Mouse (Mus musculus) heart, adult 2 months (tissue): Measurements from ENCODE around the gene Acad10. TPM values are rescaled to one million over a fixed set of nuclear protein-coding genes. Genes with fewer than 3 reads are reported as not detected.
"Not testable (repeated sequence)": the region's sequence is repeated elsewhere in the genome, so short reads cannot be mapped to it uniquely, and the experiment has no call there.

Experiments used
- DNase-seq, 2 experiments: peaks; one replicate each; pipeline ENCODE4 v3.0.0; 2021
- H3K27ac ChIP-seq: fragments of 200-600 bp; 2 replicates; pipeline ENCODE4 v1.8.1; 2022
- H3K27me3 ChIP-seq: fragments of 200-500 bp; 2 replicates; pipeline ENCODE4 v1.6.1; 2012; ENCODE audit warnings: mild to moderate bottlenecking, low read length, inconsistent platforms, mixed read lengths; ENCODE audit not compliant: control insufficient read depth, insufficient read depth
- H3K36me3 ChIP-seq: fragments of 200-500 bp; 2 replicates; pipeline ENCODE4 v1.6.1; 2012; ENCODE audit warnings: low read length, inconsistent platforms; ENCODE audit not compliant: control insufficient read depth, insufficient read depth
- H3K4me1 ChIP-seq: fragments of 200-500 bp; 2 replicates; pipeline ENCODE4 v1.6.1; 2011; ENCODE audit warnings: low read length; ENCODE audit not compliant: control insufficient read depth, insufficient read depth
- H3K4me3 ChIP-seq: fragments of 200-600 bp; 2 replicates; pipeline ENCODE4 v1.8.1; 2022
- H3K79me2 ChIP-seq: fragments of 200-500 bp; replicated peaks from 2 replicates; pipeline ENCODE4 v1.6.1; 2012; ENCODE audit warnings: mild to moderate bottlenecking, inconsistent platforms, low read length, moderate library complexity, mixed read lengths; ENCODE audit not compliant: control insufficient read depth, insufficient read depth
- H3K9ac ChIP-seq: fragments of 200-500 bp; 2 replicates; pipeline ENCODE4 v1.6.1; 2012; ENCODE audit warnings: low read depth, mild to moderate bottlenecking, control low read depth, inconsistent platforms, low read length, mixed read lengths
- CTCF ChIP-seq: fragments of 200-600 bp; IDR thresholded peaks from 2 replicates; pipeline ENCODE4 v1.8.1; 2022; ENCODE audit warnings: antibody characterized with exemption, mild to moderate bottlenecking, moderate library complexity
- EP300 ChIP-seq: fragments of 200-500 bp; IDR thresholded peaks from 2 replicates; pipeline ENCODE4 v1.6.1; 2011; ENCODE audit warnings: low read depth, low read length, control low read depth; ENCODE audit not compliant: insufficient read depth
- POLR2A ChIP-seq: fragments of 200-500 bp; IDR thresholded peaks from 2 replicates; pipeline ENCODE4 v1.6.1; 2011; ENCODE audit warnings: mild to moderate bottlenecking, low read depth, low read length, control low read depth; ENCODE audit not compliant: insufficient read depth
- WGBS: fragments of 180-500 bp; shearing (Covaris S2); methylation state at CpG from one replicate; pipeline ENCODE4 v1.1.7; 2018; 5-methylcytosine and 5-hydroxymethylcytosine counted together
- intact Hi-C: fragments of 180-260 bp; cut with DNase I; formaldehyde crosslinking; loops from one replicate; pipeline ENCODE4 v1.15.1; 2025
- polyA plus RNA-seq: library from polyadenylated mRNA; depleted of rRNA; stranded (reverse); fragments of >200 nt; gene quantifications from 2 replicates; pipeline ENCODE4 v1.2.3, GENCODE M21; 2012
- total RNA-seq, 2 experiments: library from RNA; stranded (reverse); gene quantifications; 2 replicates each; pipeline ENCODE4 v1.2.3; 2021

Acad10 gene
- total and polyA plus RNA-seq, 3 experiments = 5.2 to 24.7 (median 24.1) TPM

DNA sequence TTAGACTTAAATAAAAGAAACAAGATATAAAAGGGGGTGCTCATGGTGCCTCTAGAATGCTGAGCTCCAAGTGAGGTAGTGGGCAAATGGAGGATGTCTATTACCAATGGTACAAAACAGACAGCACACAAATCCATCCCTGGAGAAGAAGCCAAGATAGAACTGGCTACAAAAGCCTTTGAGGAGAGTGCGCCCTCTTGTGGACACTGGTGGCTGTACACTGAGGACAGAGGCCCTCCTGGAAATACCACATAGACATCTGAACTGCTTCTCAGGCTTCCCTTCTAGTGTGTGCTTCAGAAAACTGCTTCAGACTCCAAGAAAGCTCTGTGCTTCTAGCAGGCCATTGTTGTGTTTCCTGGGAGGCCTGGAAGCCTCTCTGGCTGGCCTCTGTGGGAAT is 32.4 kb downstream of the Acad10 start:
- TF ChIP-seq EP300 (no peak), POLR2A (no peak), CTCF (peak; percentile 97)
- Histone ChIP-seq H3K79me2 (no peaks in the 10 kb centered on the region), H3K36me3 (no peaks in the 10 kb centered on the region), H3K27me3 (no peaks in the 10 kb centered on the region), H3K4me3 (no peak overlapping the region), H3K4me1 (no peaks in the 10 kb centered on the region), H3K27ac (no peak overlapping the region), H3K9ac (no peak overlapping the region)
- intact Hi-C loops = loop anchor here (5.0 kb wide), 1 partner anchor 214 kb away; no protein-coding TSS in a partner anchor
- WGBS = 4% methylated on average over 1 of the region's 1 CpGs
- peak; percentile 60 to 81 for DNase-seq

DNA sequence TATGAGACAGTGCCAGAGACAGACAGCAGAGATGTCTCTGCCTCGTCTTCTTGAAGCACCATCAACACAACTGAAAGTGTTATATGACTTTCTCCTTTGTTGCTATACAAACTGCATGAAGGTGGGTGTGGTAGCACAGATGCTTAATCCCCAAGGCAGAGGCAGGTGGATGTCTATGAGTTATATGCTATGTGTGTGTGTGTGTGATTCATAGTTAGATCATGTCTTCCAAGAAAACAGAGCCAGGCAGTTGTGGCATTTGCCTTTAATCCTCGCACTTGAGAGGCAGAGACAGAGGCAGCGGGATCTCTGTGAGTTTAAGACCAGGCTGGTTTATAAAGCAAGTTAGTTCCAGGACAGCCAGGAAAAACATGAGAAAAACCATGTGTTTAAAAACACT is 37.1 kb downstream of the Acad10 start:
- intact Hi-C loops = no loop called here

DNA sequence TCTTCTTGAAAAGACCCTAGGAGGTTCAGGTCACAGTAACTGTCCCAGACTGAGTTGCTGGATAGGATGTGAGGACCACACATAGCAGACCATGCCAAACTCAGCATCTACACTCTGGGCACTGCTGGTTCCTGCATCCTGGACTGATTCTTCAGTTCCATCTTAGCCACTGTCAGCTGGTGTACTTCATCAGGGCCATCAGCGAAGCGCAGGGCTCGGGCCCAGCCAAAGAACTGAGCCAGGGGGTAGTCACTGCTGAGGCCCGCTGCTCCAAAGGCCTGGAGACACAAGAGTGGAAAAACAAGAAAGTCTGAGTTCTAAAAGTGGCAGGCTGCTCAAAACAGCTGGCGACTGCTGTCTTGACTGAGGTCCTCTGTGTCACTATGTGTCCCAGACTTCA is 39.2 kb downstream of the Acad10 start:
- Histone ChIP-seq H3K79me2 (no peaks in the 10 kb centered on the region), H3K4me1 (0 out of 2 replicates have a peak, but pooled peaks cover 1% of the 10 kb centered on the region), H3K36me3 (no peaks in the 10 kb centered on the region), H3K27ac (no peak overlapping the region), H3K27me3 (no peaks in the 10 kb centered on the region), H3K4me3 (no peak overlapping the region), H3K9ac (no peak overlapping the region)
- TF ChIP-seq POLR2A (no peak), EP300 (no peak), CTCF (no peak)
- intact Hi-C loops = loop anchor here (1.0 kb wide), 1 partner anchor 56 kb away; no protein-coding TSS in a partner anchor
- 81% methylated on average over 5 of the region's 5 CpGs for WGBS
- DNase-seq = no peak

More for the DNA sequence above, 37.1 kb downstream of the Acad10 start:
- WGBS = 91% methylated on average over 3 of the region's 3 CpGs
- no peaks in the 10 kb centered on the region for H3K79me2 ChIP-seq
- H3K4me3 ChIP-seq = no peak overlapping the region
- H3K9ac ChIP-seq = no peak overlapping the region
- no peak for DNase-seq
- TF ChIP-seq EP300 = no peak
- no peak for TF ChIP-seq POLR2A
- TF ChIP-seq CTCF = no peak
- 0 out of 2 replicates have a peak, but pooled peaks cover 1% of the 10 kb centered on the region for H3K4me1 ChIP-seq
- no peak overlapping the region for H3K27ac ChIP-seq
- H3K27me3 ChIP-seq = no peaks in the 10 kb centered on the region
- H3K36me3 ChIP-seq = no peaks in the 10 kb centered on the region

DNA sequence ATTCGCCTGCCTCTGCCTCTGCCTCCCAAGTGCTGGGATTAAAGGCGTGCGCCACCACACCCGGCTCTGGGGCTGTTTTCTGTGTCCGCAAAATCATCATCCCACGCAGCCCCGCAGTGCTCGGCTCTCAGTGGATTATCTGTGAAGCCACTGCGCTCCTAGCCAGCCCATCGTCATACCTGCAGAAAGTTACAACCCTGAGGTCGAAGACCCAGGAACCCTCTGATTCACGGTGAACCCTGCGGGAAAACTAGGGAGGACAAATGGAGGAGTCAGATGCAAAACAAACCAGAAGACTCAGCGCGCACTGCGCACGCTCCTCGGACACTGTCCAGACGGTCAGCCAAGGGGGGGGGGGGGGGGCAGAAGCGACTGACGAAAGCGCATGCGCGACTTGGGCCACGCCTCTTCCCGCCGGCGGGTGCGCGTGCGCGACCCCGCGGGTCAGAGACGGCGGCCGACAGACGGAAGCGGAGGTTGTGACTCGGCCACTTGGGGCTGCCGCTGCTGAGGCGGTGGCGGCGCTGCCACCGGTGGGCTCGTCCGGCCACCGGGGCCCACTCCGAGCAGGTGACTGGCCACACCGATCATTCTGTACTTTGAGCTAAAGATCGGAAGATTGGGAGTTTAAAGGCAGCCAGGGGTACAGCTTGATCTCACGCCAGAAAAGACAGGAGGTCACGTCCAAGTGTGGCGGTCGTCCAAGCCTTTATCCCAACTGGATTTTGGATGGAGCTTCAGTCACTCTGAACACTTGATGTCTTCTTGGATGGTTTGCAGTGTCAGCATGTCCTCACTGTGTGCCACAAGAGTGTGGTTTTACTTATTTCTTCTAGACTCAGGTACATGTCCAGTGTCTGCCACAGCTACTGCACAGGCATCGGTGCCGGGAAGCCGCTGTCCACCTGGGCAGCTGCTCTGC is 41.5 kb downstream of the Acad10 start, which contains the start of gene Acad12:
TSS of gene Acad12 (minus strand) at position 347 of the 922 bp plus-strand sequence.
- peak; percentile 89 to 91 for DNase-seq
- H3K27ac ChIP-seq = peak within 1 kb of the TSS; percentile 95
- under 1% methylated on average over 45 of the region's 58 CpGs for WGBS
- intact Hi-C loops = no loop called here
- TF ChIP-seq CTCF (peak; percentile 34), EP300 (no peak), POLR2A (peak; percentile 97)
- H3K79me2 ChIP-seq = no peaks in the 10 kb centered on the region
- no peaks in the 10 kb centered on the region for H3K36me3 ChIP-seq
- peak within 1 kb of the TSS; percentile 94 for H3K9ac ChIP-seq
- H3K4me3 ChIP-seq = peak within 1 kb of the TSS; percentile 84
- H3K4me1 ChIP-seq = 0 out of 2 replicates have a peak, but pooled peaks cover 1% of the 10 kb centered on the region
- no peaks in the 10 kb centered on the region for H3K27me3 ChIP-seq

DNA sequence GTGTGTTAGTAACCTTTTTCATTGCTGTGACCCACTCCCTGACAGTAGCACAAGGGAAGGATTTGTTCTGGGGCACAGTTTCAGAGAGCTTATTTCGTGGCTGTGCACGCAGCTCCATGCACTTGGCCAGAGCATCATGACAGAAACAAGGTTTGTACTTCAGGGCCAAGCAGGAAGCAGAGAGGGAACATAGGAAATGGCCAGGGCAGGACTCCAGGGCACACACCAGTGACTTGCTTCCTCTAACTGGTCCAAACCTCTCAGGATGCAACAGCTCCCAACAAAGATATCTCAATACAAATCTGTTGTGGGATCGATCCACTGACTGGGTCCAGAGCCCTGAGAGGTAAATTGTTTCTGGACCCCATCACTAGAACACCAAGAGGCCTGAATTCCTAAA is 45.4 kb downstream of the Acad10 start:
- intact Hi-C loops, H3K36me3 ChIP-seq, H3K9ac ChIP-seq, H3K4me3 ChIP-seq, H3K4me1 ChIP-seq, DNase-seq, H3K27me3 ChIP-seq, H3K79me2 ChIP-seq, H3K27ac ChIP-seq: not testable (repeated sequence)
- WGBS = 25% methylated on average over 3 of the region's 3 CpGs
- 0 out of 2 replicates have a peak, but pooled peaks have one; percentile 40 for TF ChIP-seq EP300

DNA sequence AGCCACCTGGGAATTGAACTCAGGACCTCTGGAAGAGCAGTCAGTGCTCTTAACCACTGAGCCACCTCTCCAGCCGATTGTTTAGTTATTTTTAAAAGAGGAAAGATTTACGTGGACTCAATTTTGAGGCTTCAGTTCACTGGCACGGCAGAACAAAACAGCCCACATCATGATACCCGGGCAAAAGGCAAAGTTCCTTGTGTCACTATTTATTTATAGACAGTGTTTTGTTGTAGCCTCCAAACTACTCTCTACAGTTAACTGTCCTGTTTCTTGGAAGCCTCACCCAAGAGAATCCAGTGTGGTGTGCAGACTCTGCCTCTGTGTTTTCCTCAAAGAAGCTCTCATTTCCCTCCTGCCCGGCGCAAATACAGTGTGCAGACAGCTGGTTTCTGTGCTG is 48.3 kb downstream of the Acad10 start:
- 66% methylated on average over 6 of the region's 6 CpGs for WGBS
- Histone ChIP-seq H3K4me1 (no peaks in the 10 kb centered on the region), H3K27me3 (no peaks in the 10 kb centered on the region), H3K4me3 (no peak overlapping the region), H3K27ac (peak overlapping the region; percentile 40), H3K79me2 (no peaks in the 10 kb centered on the region), H3K9ac (no peak overlapping the region), H3K36me3 (no peaks in the 10 kb centered on the region)
- TF ChIP-seq POLR2A (no peak), CTCF (no peak), EP300 (no peak)
- intact Hi-C loops = no loop called here
- DNase-seq = no peak

DNA sequence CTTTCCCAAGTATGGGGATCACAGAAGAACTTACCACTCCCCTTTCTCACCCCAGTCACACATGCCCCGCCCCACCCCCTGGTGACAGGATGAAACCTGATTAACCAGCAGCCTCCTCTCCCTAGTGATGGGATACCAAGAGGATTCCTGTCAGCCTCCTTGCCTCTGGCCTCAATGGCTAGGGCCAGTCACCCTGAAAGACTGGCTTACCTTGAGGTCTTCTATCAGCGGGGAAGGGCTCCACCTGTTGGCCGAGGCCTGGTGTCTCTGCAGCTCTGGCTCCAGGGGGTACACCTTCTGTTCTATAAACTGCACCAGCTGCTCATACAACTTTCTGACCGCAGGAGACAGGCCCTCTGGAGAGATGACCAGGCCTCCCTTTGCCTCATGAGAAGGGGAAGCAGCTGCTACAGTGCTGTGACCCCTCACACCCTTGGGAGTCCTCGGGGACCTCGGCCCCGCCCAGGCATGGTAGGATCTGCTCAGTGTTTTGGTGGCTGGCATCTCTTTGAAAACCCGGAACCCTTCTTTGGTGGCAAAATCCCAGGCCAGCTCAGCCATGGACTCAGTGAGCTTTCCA is 50.7 kb downstream of the Acad10 start:
- H3K9ac ChIP-seq, intact Hi-C loops, H3K4me1 ChIP-seq, DNase-seq, H3K79me2 ChIP-seq, H3K4me3 ChIP-seq, H3K27ac ChIP-seq, H3K27me3 ChIP-seq, H3K36me3 ChIP-seq: not testable (repeated sequence)
- WGBS = 58% methylated on average over 8 of the region's 8 CpGs
